Mouse (Mus musculus) embryonic facial prominence, embryonic 14.5 days (tissue): ENCODE data around the gene Entpd3. TPM values are rescaled to one million over a fixed set of nuclear protein-coding genes. Genes with fewer than 3 reads are reported as not detected.

ENCODE experiments used
- ATAC-seq: fragments of 200-750 bp; cut with Nextera tagmentation; 2 replicates; pipeline ENCODE4 v1.8.0; 2017; ENCODE audit warnings: low read depth, moderate number of reproducible peaks, moderate TSS enrichment
- DNase-seq: peaks from one replicate; pipeline ENCODE4 v3.0.0-alpha.2; 2015; ENCODE audit warnings: low spot score
- H3K27ac ChIP-seq: fragments of 300-500 bp; sonication (generic); replicated peaks from 2 replicates; pipeline ENCODE4 v1.5.1; 2014; ENCODE audit warnings: low read depth, mild to moderate bottlenecking, low read length, moderate library complexity
- H3K27me3 ChIP-seq: fragments of 300-500 bp; sonication (generic); replicated peaks from 2 replicates; pipeline ENCODE4 v1.6.1; 2014; ENCODE audit warnings: low read length; ENCODE audit not compliant: control insufficient read depth, insufficient read depth
- H3K36me3 ChIP-seq: fragments of 300-500 bp; sonication (generic); 2 replicates; pipeline ENCODE4 v1.6.1; 2014; ENCODE audit warnings: low read length, mixed read lengths; ENCODE audit not compliant: control insufficient read depth, insufficient read depth
- H3K4me1 ChIP-seq: fragments of 300-500 bp; sonication (generic); 2 replicates; pipeline ENCODE4 v1.6.1; 2014; ENCODE audit warnings: antibody characterized with exemption, low read length; ENCODE audit not compliant: control insufficient read depth, insufficient read depth
- H3K4me2 ChIP-seq: fragments of 300-500 bp; sonication (generic); 2 replicates; pipeline ENCODE4 v1.6.1; 2014; ENCODE audit warnings: low read depth, mild to moderate bottlenecking, low read length, moderate library complexity, mixed read lengths
- H3K4me3 ChIP-seq: fragments of 300-500 bp; sonication (generic); 2 replicates; pipeline ENCODE4 v1.5.1; 2014; ENCODE audit warnings: low read depth, mild to moderate bottlenecking, low read length
- H3K9ac ChIP-seq: fragments of 300-500 bp; sonication (generic); 2 replicates; pipeline ENCODE4 v1.6.1; 2014; ENCODE audit warnings: low read depth, mild to moderate bottlenecking, low read length, moderate library complexity, mixed read lengths
- H3K9me3 ChIP-seq: fragments of 300-500 bp; sonication (generic); 2 replicates; pipeline ENCODE4 v1.6.1; 2016; ENCODE audit warnings: low read length; ENCODE audit not compliant: control insufficient read depth
- WGBS: fragments of 180-500 bp; shearing (Covaris S2); extraction: QIAGEN DNeasy Blood & Tissue Kit; methylation state at CpG from one replicate; pipeline ENCODE4 v1.1.7; 2014; 5-methylcytosine and 5-hydroxymethylcytosine counted together
- polyA plus RNA-seq: library from polyadenylated mRNA; unstranded; fragments of >200 nt; fragmentation: Nextera tagmentation; extraction: Ambion mirVana; gene quantifications from 2 replicates; pipeline ENCODE4 v1.2.1, GENCODE M21; 2014

Entpd3 gene
- 6.9 and 10.0 TPM in 2 replicates for polyA plus RNA-seq

- Histone ChIP-seq H3K9me3 (no peaks in the 10 kb centered on the region), H3K36me3 (no peaks in the 10 kb centered on the region), H3K4me2 (peak within 1 kb of the TSS; percentile 86), H3K4me3 (peak within 1 kb of the TSS; percentile 46), H3K4me1 (peaks cover 12% of the 10 kb centered on the region; the same call in 1 of the 2 replicates), H3K27me3 (peaks cover 14% of the 10 kb centered on the region; the same call in 1 of the 2 replicates), H3K9ac (peak within 1 kb of the TSS; percentile 64), H3K27ac (no peak within 1 kb of the TSS)
- peak; percentile 40 for DNase-seq
- peak; percentile 51; the same call in 1 of the 2 replicates for ATAC-seq
- WGBS, result under 1% methylated on average over 16 of the region's 31 CpGs
Observed at GRCm38 (mm10) chr9:120539662-120540251, at the start of gene Entpd3. Gene Entpd3 (plus strand): TSS chr9:120539818.

DNA sequence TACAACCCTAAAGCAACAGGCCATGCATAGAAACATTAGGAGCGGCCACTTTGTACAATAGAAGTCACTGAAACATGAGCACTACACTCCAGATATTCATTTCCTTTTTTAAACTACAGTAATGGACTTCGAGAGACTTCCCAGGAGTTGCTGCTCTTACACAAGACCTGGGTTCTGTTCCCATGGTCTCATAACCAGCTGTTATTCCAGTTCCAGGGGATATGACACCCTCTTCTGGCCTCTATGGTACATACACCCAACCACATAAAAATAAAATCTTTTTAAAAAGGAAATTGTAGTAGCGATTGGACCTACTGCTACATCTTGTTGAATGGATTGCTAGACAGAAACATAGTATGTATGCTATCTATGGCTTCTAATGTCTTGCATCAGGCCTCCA lies 48.1 kb upstream of the Entpd3 start:
- no peak for DNase-seq
- Histone ChIP-seq H3K27ac (no peak overlapping the region), H3K4me3 (peak overlapping the region; percentile 99), H3K9ac (peak overlapping the region; percentile 99; the same call in 1 of the 2 replicates), H3K9me3 (no peaks in the 10 kb centered on the region), H3K36me3 (peaks cover 26% of the 10 kb centered on the region), H3K4me2 (peak overlapping the region; percentile 91), H3K4me1 (peaks cover 6% of the 10 kb centered on the region; the same call in 1 of the 2 replicates), H3K27me3 (no peaks in the 10 kb centered on the region)
- no peak for ATAC-seq
- WGBS, result 82% methylated on average over 3 of the region's 3 CpGs

- peaks cover 6% of the 10 kb centered on the region; the same call in 1 of the 2 replicates for H3K4me1 ChIP-seq
- peak within 1 kb of the TSS; percentile 89 for H3K27ac ChIP-seq
- H3K9ac ChIP-seq, result peak within 1 kb of the TSS; percentile 99
- H3K27me3 ChIP-seq, result no peaks in the 10 kb centered on the region
- H3K9me3 ChIP-seq, result no peaks in the 10 kb centered on the region
- peak within 1 kb of the TSS; percentile 91 for H3K4me2 ChIP-seq
- peak within 1 kb of the TSS; percentile 99 for H3K4me3 ChIP-seq
- ATAC-seq, result peak; percentile 41
- WGBS, result 5% methylated on average over 13 of the region's 19 CpGs
- DNase-seq, result no peak
- H3K36me3 ChIP-seq, result peaks cover 26% of the 10 kb centered on the region
Observed at GRCm38 (mm10) chr9:120492010-120492399, 47.6 kb upstream of the Entpd3 start, which contains the start of gene Eif1b. Gene Eif1b (plus strand): TSS chr9:120492232.

DNA sequence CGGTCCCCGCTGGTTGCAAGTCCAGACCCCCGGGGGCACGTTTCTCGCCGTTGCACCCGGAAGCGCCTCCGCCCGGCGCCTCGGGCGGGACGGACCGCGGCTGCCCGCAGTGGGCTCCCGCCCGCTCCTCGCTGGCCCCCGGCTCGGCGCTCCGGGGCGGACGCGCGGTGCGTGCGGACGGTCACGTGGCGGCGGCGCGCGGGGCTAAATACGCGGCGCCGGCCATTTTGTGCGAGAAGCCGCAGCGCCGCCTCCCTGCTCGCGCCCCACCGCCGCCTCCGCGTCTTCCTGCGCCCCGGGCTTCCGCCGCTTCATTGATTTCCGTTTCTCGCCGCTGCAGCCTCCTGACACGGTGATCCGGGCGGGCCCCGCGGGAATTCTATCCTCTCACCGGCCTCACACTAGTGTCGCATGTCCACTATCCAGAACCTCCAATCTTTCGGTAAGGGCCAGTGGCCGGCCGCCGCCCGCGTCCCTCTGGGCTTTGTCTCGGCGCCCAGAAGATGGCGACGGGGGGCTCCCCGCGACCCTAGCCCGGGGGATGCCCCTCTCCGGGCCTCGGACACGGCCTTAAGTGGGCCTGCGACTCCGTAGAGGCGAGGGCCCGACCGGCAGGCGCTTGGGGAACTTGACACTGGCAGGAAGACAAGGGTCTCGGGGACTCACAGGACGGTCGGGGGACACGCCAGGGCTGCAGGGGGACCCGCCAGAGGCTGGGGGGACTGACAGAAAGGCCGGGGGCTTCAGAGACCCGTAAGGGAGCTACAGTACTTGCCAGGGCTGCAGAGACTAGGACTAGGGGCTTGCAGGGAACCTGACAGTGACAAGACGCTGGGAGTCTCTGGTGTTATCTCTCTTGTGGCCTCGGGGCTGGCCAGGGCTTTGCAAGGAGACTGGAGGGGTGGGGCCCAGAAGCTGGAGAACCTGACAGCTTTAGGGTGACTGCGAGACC lies 46.9 kb upstream of the Entpd3 start:
- under 1% methylated on average over 16 of the region's 97 CpGs for WGBS
- ATAC-seq, result peak; percentile 80
- peak; percentile 90 for DNase-seq

DNA sequence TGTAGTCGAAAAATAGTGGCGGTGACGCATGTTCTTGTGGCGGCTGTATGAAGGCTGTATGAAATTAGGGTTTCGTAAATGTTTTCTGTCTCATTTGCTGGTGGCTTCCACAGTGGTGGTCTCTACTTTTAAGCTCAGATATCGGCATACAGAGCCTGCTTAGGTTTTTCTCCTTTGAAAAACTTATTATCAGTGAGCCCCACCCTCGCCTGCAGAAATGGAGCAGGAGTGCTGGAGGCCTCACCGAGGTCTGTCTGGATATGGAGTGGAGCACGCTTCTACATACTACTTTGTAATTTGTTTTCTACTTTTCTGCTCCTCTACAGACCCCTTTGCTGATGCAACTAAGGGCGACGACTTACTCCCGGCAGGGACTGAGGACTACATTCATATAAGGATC lies 45.8 kb upstream of the Entpd3 start:
- 56% methylated on average over 12 of the region's 12 CpGs for WGBS
- H3K9ac ChIP-seq, result peak overlapping the region; percentile 99
- peak overlapping the region; percentile 99 for H3K4me3 ChIP-seq
- peak overlapping the region; percentile 89 for H3K27ac ChIP-seq
- no peak for ATAC-seq
- H3K27me3 ChIP-seq, result no peaks in the 10 kb centered on the region
- H3K36me3 ChIP-seq, result peaks cover 26% of the 10 kb centered on the region
- H3K9me3 ChIP-seq, result no peaks in the 10 kb centered on the region
- no peak for DNase-seq
- peaks cover 6% of the 10 kb centered on the region; the same call in 1 of the 2 replicates for H3K4me1 ChIP-seq
- H3K4me2 ChIP-seq, result peak overlapping the region; percentile 91

More for the DNA sequence above, 46.9 kb upstream of the Entpd3 start:
- Histone ChIP-seq H3K36me3 (peaks cover 26% of the 10 kb centered on the region), H3K4me2 (peak overlapping the region; percentile 91), H3K4me3 (peak overlapping the region; percentile 99), H3K27ac (peak overlapping the region; percentile 89), H3K27me3 (no peaks in the 10 kb centered on the region), H3K4me1 (peaks cover 6% of the 10 kb centered on the region; the same call in 1 of the 2 replicates), H3K9me3 (no peaks in the 10 kb centered on the region), H3K9ac (peak overlapping the region; percentile 99)

DNA sequence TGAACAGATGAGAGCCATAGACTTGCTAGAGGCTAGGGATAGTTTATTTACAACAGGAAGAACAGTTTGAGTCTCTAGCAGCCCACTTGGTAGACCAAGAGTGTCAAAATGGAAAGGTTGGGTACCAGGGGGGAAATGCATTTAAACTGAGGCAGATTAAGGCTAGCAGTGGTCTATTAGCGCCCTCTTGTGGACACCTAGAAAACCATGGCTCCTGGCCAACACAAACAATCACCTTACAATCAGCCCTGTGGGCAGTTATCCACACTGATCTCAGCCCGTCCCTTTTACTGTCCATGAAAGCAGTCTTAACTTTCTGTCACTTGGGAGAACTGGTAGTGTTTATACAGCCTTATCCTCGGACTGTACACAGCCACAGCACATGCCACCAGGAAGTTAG lies 42.9 kb upstream of the Entpd3 start:
- Histone ChIP-seq H3K36me3 (peaks cover 26% of the 10 kb centered on the region), H3K9me3 (no peaks in the 10 kb centered on the region), H3K27ac (no peak overlapping the region), H3K9ac (no peak overlapping the region), H3K4me3 (no peak overlapping the region), H3K4me2 (no peak overlapping the region), H3K27me3 (no peaks in the 10 kb centered on the region), H3K4me1 (peaks cover 6% of the 10 kb centered on the region; the same call in 1 of the 2 replicates)
- WGBS, result 1% methylated on average over 3 of the region's 3 CpGs
- peak; percentile 32 for ATAC-seq
- peak; percentile 76 for DNase-seq

DNA sequence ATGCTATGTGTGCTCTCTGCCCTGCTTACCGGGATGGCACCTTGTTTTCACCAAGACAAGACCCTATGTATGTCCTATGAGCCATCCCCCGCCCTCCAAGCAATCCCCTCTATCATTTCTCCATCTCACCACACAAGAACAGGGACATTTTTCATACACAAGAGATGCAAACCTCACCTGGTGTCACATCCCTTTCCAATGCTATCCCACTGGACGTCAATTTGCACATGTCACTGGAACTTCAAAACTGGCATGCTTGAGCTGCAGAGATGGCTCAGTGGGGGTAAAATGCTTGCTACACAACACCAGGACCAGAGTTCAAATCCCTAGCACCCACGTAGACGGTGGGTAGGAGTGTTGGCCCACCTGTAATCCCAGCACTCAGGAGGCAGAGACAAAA lies 41.6 kb upstream of the Entpd3 start:
- H3K4me1 ChIP-seq, result peaks cover 6% of the 10 kb centered on the region; the same call in 1 of the 2 replicates
- no peaks in the 10 kb centered on the region for H3K9me3 ChIP-seq
- H3K27ac ChIP-seq, result no peak overlapping the region
- 83% methylated on average over 5 of the region's 5 CpGs for WGBS
- H3K4me3 ChIP-seq, result no peak overlapping the region
- H3K36me3 ChIP-seq, result peaks cover 26% of the 10 kb centered on the region
- no peak overlapping the region for H3K9ac ChIP-seq
- DNase-seq (no peak), ATAC-seq (no peak)
- H3K27me3 ChIP-seq, result no peaks in the 10 kb centered on the region
- H3K4me2 ChIP-seq, result no peak overlapping the region

DNA sequence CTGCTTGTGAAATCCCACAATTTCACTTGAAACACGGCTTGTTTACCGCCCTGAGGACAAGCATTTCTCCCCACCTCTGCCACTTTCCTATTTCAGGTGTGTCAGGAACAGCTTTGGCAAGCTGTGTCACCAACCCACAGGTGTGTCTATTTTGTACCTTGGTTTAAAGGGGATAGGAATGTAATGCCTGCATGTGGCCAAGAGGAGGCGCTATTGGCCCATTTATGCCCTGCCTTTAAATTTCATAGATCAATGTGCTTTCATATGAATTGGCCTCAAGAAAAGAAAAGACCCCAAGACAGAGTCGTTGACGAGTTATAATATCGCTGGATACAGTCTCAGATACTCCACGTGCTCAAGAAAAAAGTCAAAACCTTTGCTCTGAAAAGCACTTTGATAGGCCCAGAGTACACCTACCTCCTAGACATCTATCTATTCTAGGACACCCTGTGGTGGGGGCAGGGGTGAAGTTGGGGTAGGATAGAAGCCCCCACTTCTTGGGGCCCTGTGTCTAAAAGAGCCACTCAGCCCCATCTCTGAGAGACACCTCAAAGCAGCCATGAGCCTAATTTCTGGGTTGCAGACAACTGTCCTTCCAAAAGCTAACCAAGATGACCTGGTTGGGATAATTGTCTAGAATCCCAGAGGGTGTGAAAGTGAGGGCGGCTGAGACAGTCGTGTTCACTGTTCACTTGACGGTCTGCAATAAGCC lies 38.3 kb upstream of the Entpd3 start:
- no peak for ATAC-seq
- 0 out of 2 replicates have a peak, but pooled peaks cover under 1% of the 10 kb centered on the region for H3K36me3 ChIP-seq
- H3K9me3 ChIP-seq, result peaks cover 6% of the 10 kb centered on the region; the same call in 1 of the 2 replicates
- H3K4me3 ChIP-seq, result no peak overlapping the region
- no peaks in the 10 kb centered on the region for H3K27me3 ChIP-seq
- no peak overlapping the region for H3K4me2 ChIP-seq
- WGBS, result 45% methylated on average over 10 of the region's 10 CpGs
- no peak overlapping the region for H3K27ac ChIP-seq
- no peak overlapping the region for H3K9ac ChIP-seq
- no peaks in the 10 kb centered on the region for H3K4me1 ChIP-seq
- DNase-seq, result no peak
